Mouse (Mus musculus): ENCODE measurements around the gene Rnf38.

GRCm38 (mm10) chr4:44183862-44184261 lies 49.7 kb downstream of the Rnf38 start:
- TF ChIP-seq TAL1 (conservative IDR thresholded peaks at IDR 0.05; ENCODE audit: low read depth, low read length), result no peak
- TF ChIP-seq CTCF (IDR thresholded peaks at IDR 0.05; ENCODE audit: low read depth, low read length), result no peak
